Mouse (Mus musculus): ENCODE results near the gene 1700109H08Rik. TPM values are rescaled to one million over a fixed set of nuclear protein-coding genes. Genes with fewer than 3 reads are reported as not detected.
"Not testable (repeated sequence)": the region's sequence is repeated elsewhere in the genome, so short reads cannot be mapped to it uniquely, and the experiment has no call there.

The 1700109H08Rik gene
- total RNA-seq (2014; rRNA removed) (4.2 and 5.0 TPM in 2 replicates), polyA plus RNA-seq (2015; fragmentation: Nextera tagmentation; extraction: Ambion mirVana) (3.2 and 3.8 TPM in 2 replicates)

DNA sequence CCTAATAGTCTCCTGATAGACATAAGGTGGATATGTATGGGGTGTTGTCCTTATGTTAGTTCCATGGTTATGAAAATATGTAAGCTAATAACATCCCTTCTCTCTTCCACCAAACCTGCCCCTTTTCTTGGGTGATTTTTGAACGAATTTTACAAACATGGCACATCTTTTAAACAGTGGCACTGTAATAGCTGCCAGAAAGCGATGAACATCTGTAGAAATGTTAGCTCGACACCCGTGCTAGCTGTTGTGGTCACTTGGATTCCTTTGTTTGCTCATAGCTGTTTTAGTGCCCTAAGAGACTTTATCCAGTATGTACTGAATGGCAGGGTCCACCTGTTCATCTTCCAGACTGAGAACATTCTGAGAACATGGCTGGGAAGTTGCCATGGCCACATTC is at the start of gene 1700109H08Rik:
TSS of gene 1700109H08Rik (plus strand) at position 301 of the 400 bp plus-strand sequence.
- DNase-seq (ENCODE audit: low spot score) (no peak), ATAC-seq (no peak)
- H3K4me3 ChIP-seq (ENCODE audit: low read length) = no peak within 1 kb of the TSS
- H3K9ac ChIP-seq (replicated peaks; ENCODE audit: low read length) = no peak within 1 kb of the TSS
- H3K4me1 ChIP-seq (ENCODE audit: insufficient read depth, low read length) = no peaks in the 10 kb centered on the region
- no peak for TF ChIP-seq CTCF (IDR thresholded peaks at IDR 0.05; ENCODE audit: low read depth)
- H3K9me3 ChIP-seq (ENCODE audit: low read length) = 0 out of 2 replicates have a peak, but pooled peaks cover 4% of the 10 kb centered on the region
- no peaks in the 10 kb centered on the region for H3K27me3 ChIP-seq (ENCODE audit: insufficient read depth, low read length)
- no peak within 1 kb of the TSS for H3K27ac ChIP-seq
- no peak within 1 kb of the TSS for H3K4me2 ChIP-seq (ENCODE audit: low read depth, low read length)
- peaks cover 71% of the 10 kb centered on the region for H3K36me3 ChIP-seq (ENCODE audit: insufficient read depth, low read length)
- 97% methylated on average over 4 of the region's 4 CpGs for WGBS

DNA sequence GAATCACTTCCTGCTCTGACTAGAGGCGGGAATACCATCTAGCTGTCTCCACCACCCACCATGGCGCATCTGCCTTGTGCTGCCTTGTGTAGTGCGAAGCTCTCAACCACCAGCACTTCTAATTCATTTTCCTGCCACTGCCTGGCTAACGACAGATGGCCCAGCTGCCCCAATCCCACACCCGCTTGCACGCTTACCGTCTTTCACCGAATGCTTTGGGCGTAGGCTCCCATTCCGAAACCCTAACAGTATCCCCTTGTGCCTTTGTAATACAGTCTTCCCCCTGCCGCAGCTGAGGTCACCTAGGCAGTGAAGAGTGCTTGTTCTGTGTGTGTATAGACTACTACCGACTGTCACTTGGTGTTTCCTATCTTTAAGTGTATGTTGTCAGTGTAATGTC is 49.6 kb upstream of the 1700109H08Rik start:
- Histone ChIP-seq H3K4me1 (ENCODE audit: insufficient read depth, low read length) (no peaks in the 10 kb centered on the region), H3K4me2 (ENCODE audit: low read depth, low read length) (no peak overlapping the region), H3K27me3 (ENCODE audit: insufficient read depth, low read length) (no peaks in the 10 kb centered on the region), H3K9ac (replicated peaks; ENCODE audit: low read length) (no peak overlapping the region), H3K9me3 (ENCODE audit: low read length) (no peaks in the 10 kb centered on the region), H3K27ac (no peak overlapping the region), H3K36me3 (ENCODE audit: insufficient read depth, low read length) (0 out of 2 replicates have a peak, but pooled peaks cover 3% of the 10 kb centered on the region), H3K4me3 (ENCODE audit: low read length) (no peak overlapping the region)
- TF ChIP-seq CTCF (IDR thresholded peaks at IDR 0.05; ENCODE audit: low read depth) = no peak
- ATAC-seq (no peak), DNase-seq (ENCODE audit: low spot score) (peak; percentile 11)
- WGBS = 75% methylated on average over 12 of the region's 12 CpGs

DNA sequence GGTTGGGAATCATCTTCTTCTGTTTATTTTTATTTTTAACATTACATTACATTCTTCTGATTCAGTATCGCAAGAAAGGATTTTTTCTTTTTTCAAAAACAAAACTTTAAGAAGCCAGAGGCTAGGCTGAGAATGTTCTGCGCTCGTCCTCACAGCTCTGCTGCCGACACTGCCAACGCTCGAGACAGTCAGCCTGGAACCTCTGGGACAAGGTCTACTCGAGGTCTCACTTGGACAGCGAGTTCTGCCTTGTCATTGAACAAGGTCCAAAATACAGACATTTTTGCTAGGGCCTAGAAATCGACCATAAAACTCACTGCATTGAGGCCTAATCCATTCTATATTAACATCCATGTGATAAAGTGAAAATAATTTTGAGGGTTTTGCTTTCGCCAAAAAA is 48.5 kb upstream of the 1700109H08Rik start:
- H3K27ac ChIP-seq = no peak overlapping the region
- H3K36me3 ChIP-seq (ENCODE audit: insufficient read depth, low read length) = 0 out of 2 replicates have a peak, but pooled peaks cover 3% of the 10 kb centered on the region
- no peak for TF ChIP-seq CTCF (IDR thresholded peaks at IDR 0.05; ENCODE audit: low read depth)
- H3K4me1 ChIP-seq (ENCODE audit: insufficient read depth, low read length) = no peaks in the 10 kb centered on the region
- no peaks in the 10 kb centered on the region for H3K27me3 ChIP-seq (ENCODE audit: insufficient read depth, low read length)
- no peak overlapping the region for H3K4me2 ChIP-seq (ENCODE audit: low read depth, low read length)
- DNase-seq (ENCODE audit: low spot score) (no peak), ATAC-seq (no peak)
- H3K9ac ChIP-seq (replicated peaks; ENCODE audit: low read length) = no peak overlapping the region
- WGBS = 91% methylated on average over 10 of the region's 10 CpGs
- H3K4me3 ChIP-seq (ENCODE audit: low read length) = no peak overlapping the region
- no peaks in the 10 kb centered on the region for H3K9me3 ChIP-seq (ENCODE audit: low read length)

DNA sequence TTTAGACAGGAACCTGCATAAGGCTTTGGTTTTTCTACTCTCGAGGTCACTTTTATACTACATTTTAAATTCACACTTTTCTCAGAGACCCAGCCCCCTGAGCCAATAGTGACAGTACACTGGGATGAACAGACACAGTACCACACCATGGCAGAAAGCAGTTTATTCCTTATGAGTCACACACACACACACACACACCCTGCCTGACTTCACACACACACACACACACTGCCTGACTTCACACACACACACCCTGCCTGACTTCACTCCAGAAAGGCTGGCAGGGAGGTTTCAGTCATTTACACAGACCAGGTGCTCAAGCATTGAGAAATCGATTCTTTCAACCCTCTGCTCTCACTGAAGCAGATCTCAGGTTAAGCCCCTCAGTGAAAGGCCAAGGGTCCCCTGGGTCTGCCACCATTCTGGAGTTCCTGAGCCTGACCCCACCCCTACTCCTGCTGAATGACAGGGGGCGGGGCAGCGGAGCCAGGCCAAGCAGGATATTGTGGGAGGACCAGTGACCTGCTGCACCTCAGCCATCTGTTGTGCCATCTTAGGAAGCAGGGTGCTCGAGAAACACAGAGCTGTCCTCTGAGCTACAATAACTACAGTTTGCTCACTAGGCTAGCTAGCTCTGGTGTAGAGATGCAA is 44.2 kb upstream of the 1700109H08Rik start:
- H3K9me3 ChIP-seq (ENCODE audit: low read length) = no peaks in the 10 kb centered on the region
- no peak overlapping the region for H3K27ac ChIP-seq
- DNase-seq (ENCODE audit: low spot score) = peak; percentile 7
- TF ChIP-seq CTCF (IDR thresholded peaks at IDR 0.05; ENCODE audit: low read depth) = no peak
- H3K36me3 ChIP-seq (ENCODE audit: insufficient read depth, low read length) = no peaks in the 10 kb centered on the region
- peak; percentile 59 for ATAC-seq
- H3K9ac ChIP-seq (replicated peaks; ENCODE audit: low read length) = no peak overlapping the region
- WGBS = 32% methylated on average over 5 of the region's 5 CpGs
- no peak overlapping the region for H3K4me3 ChIP-seq (ENCODE audit: low read length)
- H3K27me3 ChIP-seq (ENCODE audit: insufficient read depth, low read length) = no peaks in the 10 kb centered on the region
- H3K4me1 ChIP-seq (ENCODE audit: insufficient read depth, low read length) = no peaks in the 10 kb centered on the region
- no peak overlapping the region for H3K4me2 ChIP-seq (ENCODE audit: low read depth, low read length)

GRCm38 (mm10) chr5:3529585-3530189 is 41.7 kb upstream of the 1700109H08Rik start:
- Histone ChIP-seq H3K4me2 (ENCODE audit: low read depth, low read length) (no peak overlapping the region), H3K9me3 (ENCODE audit: low read length) (no peaks in the 10 kb centered on the region), H3K9ac (replicated peaks; ENCODE audit: low read length) (no peak overlapping the region), H3K27me3 (ENCODE audit: insufficient read depth, low read length) (no peaks in the 10 kb centered on the region), H3K4me1 (ENCODE audit: insufficient read depth, low read length) (no peaks in the 10 kb centered on the region), H3K27ac (no peak overlapping the region), H3K36me3 (ENCODE audit: insufficient read depth, low read length) (no peaks in the 10 kb centered on the region), H3K4me3 (ENCODE audit: low read length) (no peak overlapping the region)
- 52% methylated on average over 10 of the region's 10 CpGs for WGBS
- DNase-seq (ENCODE audit: low spot score) = no peak
- TF ChIP-seq CTCF (IDR thresholded peaks at IDR 0.05; ENCODE audit: low read depth) = no peak
- 0 out of 2 replicates have a peak, but pooled peaks have one; percentile 29 for ATAC-seq

GRCm38 (mm10) chr5:3532048-3532447 is 39.3 kb upstream of the 1700109H08Rik start:
- not testable (repeated sequence) for H3K9ac ChIP-seq (replicated peaks; ENCODE audit: low read length); H3K27me3 ChIP-seq (ENCODE audit: insufficient read depth, low read length); ATAC-seq; H3K27ac ChIP-seq; H3K4me1 ChIP-seq (ENCODE audit: insufficient read depth, low read length); H3K4me3 ChIP-seq (ENCODE audit: low read length); H3K36me3 ChIP-seq (ENCODE audit: insufficient read depth, low read length); H3K4me2 ChIP-seq (ENCODE audit: low read depth, low read length); H3K9me3 ChIP-seq (ENCODE audit: low read length); DNase-seq (ENCODE audit: low spot score)
